Mouse (Mus musculus) heart, adult 2 months (tissue): ENCODE results near the gene Vac14.

Experiments
- CTCF ChIP-seq: fragments of 200-600 bp; IDR thresholded peaks from 2 replicates; pipeline ENCODE4 v1.8.1; 2022; ENCODE audit warnings: antibody characterized with exemption, mild to moderate bottlenecking, moderate library complexity
- POLR2A ChIP-seq: fragments of 200-500 bp; IDR thresholded peaks from 2 replicates; pipeline ENCODE4 v1.6.1; 2011; ENCODE audit warnings: mild to moderate bottlenecking, low read depth, low read length, control low read depth; ENCODE audit not compliant: insufficient read depth

GRCm38 (mm10) chr8:110710593-110710992 lies 92.2 kb downstream of the Vac14 start:
- TF ChIP-seq CTCF (no peak), POLR2A (no peak)
